Mouse (Mus musculus): ENCODE data around the gene S100a2. TPM values are rescaled to one million over a fixed set of nuclear protein-coding genes. Genes with fewer than 3 reads are reported as not detected.

S100a2 gene
- total and polyA plus RNA-seq, 2 experiments = not detected

- TF ChIP-seq CTCF (IDR thresholded peaks at IDR 0.05; ENCODE audit: low read depth, low read length) (no peak), POLR2A (IDR thresholded peaks at IDR 0.05; ENCODE audit: extremely low read depth, insufficient read depth, low read length) (no peak)
- Histone ChIP-seq H3K27ac (replicated peaks; ENCODE audit: insufficient read depth, low read depth, low read length) (no peak overlapping the region), H3K27me3 (ENCODE audit: control insufficient read depth, insufficient read depth, low read length) (no peaks in the 10 kb centered on the region), H3K4me3 (ENCODE audit: insufficient read depth, low read depth, low read length) (no peak overlapping the region), H3K79me2 (ENCODE audit: control insufficient read depth, insufficient read depth, low read length) (no peaks in the 10 kb centered on the region), H3K4me1 (ENCODE audit: control insufficient read depth, insufficient read depth, low read length) (no peaks in the 10 kb centered on the region), H3K9ac (ENCODE audit: low read depth, low read length) (no peak overlapping the region), H3K36me3 (ENCODE audit: control insufficient read depth, insufficient read depth, low read length) (no peaks in the 10 kb centered on the region)
- 74% methylated on average over 4 of the region's 4 CpGs for WGBS
- DNase-seq (ENCODE audit: extremely low read depth, low read depth, low spot score) = no peak
Observed at GRCm38 (mm10) chr3:90604416-90604815, 14.4 kb downstream of the S100a2 start.

- Histone ChIP-seq H3K9ac (ENCODE audit: low read depth, low read length) (no peak overlapping the region), H3K4me1 (ENCODE audit: control insufficient read depth, insufficient read depth, low read length) (no peaks in the 10 kb centered on the region), H3K27ac (replicated peaks; ENCODE audit: insufficient read depth, low read depth, low read length) (no peak overlapping the region), H3K79me2 (ENCODE audit: control insufficient read depth, insufficient read depth, low read length) (no peaks in the 10 kb centered on the region), H3K4me3 (ENCODE audit: insufficient read depth, low read depth, low read length) (no peak overlapping the region), H3K36me3 (ENCODE audit: control insufficient read depth, insufficient read depth, low read length) (no peaks in the 10 kb centered on the region), H3K27me3 (ENCODE audit: control insufficient read depth, insufficient read depth, low read length) (no peaks in the 10 kb centered on the region)
- TF ChIP-seq CTCF (IDR thresholded peaks at IDR 0.05; ENCODE audit: low read depth, low read length) (no peak), POLR2A (IDR thresholded peaks at IDR 0.05; ENCODE audit: extremely low read depth, insufficient read depth, low read length) (no peak)
- 78% methylated on average over 3 of the region's 3 CpGs for WGBS
- DNase-seq (ENCODE audit: extremely low read depth, low read depth, low spot score) = no peak
Observed at GRCm38 (mm10) chr3:90605049-90605448, 15.0 kb downstream of the S100a2 start.

- no peaks in the 10 kb centered on the region for H3K36me3 ChIP-seq (ENCODE audit: control insufficient read depth, insufficient read depth, low read length)
- no peak overlapping the region for H3K27ac ChIP-seq (replicated peaks; ENCODE audit: insufficient read depth, low read depth, low read length)
- H3K4me1 ChIP-seq (ENCODE audit: control insufficient read depth, insufficient read depth, low read length) = no peaks in the 10 kb centered on the region
- no peak for TF ChIP-seq POLR2A (IDR thresholded peaks at IDR 0.05; ENCODE audit: extremely low read depth, insufficient read depth, low read length)
- TF ChIP-seq CTCF (IDR thresholded peaks at IDR 0.05; ENCODE audit: low read depth, low read length) = no peak
- no peaks in the 10 kb centered on the region for H3K79me2 ChIP-seq (ENCODE audit: control insufficient read depth, insufficient read depth, low read length)
- H3K27me3 ChIP-seq (ENCODE audit: control insufficient read depth, insufficient read depth, low read length) = no peaks in the 10 kb centered on the region
- DNase-seq (ENCODE audit: extremely low read depth, low read depth, low spot score) = no peak
- H3K9ac ChIP-seq (ENCODE audit: low read depth, low read length) = no peak overlapping the region
- no peak overlapping the region for H3K4me3 ChIP-seq (ENCODE audit: insufficient read depth, low read depth, low read length)
- 87% methylated on average over 2 of the region's 2 CpGs for WGBS
Observed at GRCm38 (mm10) chr3:90605736-90606135, 15.7 kb downstream of the S100a2 start.

- H3K9ac ChIP-seq (ENCODE audit: low read depth, low read length) = no peak overlapping the region
- 90% methylated on average over 6 of the region's 6 CpGs for WGBS
- H3K79me2 ChIP-seq (ENCODE audit: control insufficient read depth, insufficient read depth, low read length) = no peaks in the 10 kb centered on the region
- no peak for DNase-seq (ENCODE audit: extremely low read depth, low read depth, low spot score)
- H3K4me3 ChIP-seq (ENCODE audit: insufficient read depth, low read depth, low read length) = no peak overlapping the region
- no peaks in the 10 kb centered on the region for H3K36me3 ChIP-seq (ENCODE audit: control insufficient read depth, insufficient read depth, low read length)
- TF ChIP-seq CTCF (IDR thresholded peaks at IDR 0.05; ENCODE audit: low read depth, low read length) (no peak), POLR2A (IDR thresholded peaks at IDR 0.05; ENCODE audit: extremely low read depth, insufficient read depth, low read length) (no peak)
- no peak overlapping the region for H3K27ac ChIP-seq (replicated peaks; ENCODE audit: insufficient read depth, low read depth, low read length)
- no peaks in the 10 kb centered on the region for H3K27me3 ChIP-seq (ENCODE audit: control insufficient read depth, insufficient read depth, low read length)
- H3K4me1 ChIP-seq (ENCODE audit: control insufficient read depth, insufficient read depth, low read length) = no peaks in the 10 kb centered on the region
Observed at GRCm38 (mm10) chr3:90606185-90606584, 16.1 kb downstream of the S100a2 start.

DNA sequence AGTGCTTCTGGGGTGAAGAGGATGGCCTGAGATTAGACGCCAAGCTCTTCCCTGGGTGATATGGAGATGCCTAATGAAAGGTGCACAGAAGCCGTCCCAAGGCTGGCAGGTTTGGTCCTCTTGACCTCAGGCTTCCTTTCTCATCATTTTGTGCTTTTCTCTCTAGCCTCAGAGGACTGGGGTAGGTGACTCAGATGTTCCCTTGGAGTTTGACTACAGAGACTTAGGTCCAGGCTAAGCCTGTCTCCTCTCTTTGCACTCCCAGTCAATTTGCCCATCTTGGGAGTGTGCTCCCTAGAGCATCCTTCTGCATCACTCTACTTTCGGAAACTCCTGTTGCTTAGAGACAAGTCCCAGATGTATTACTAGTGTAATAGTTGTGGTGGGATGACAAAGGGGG lies 17.3 kb downstream of the S100a2 start:
- no peaks in the 10 kb centered on the region for H3K36me3 ChIP-seq (ENCODE audit: control insufficient read depth, insufficient read depth, low read length)
- 76% methylated on average over 3 of the region's 3 CpGs for WGBS
- no peaks in the 10 kb centered on the region for H3K27me3 ChIP-seq (ENCODE audit: control insufficient read depth, insufficient read depth, low read length)
- no peak for TF ChIP-seq POLR2A (IDR thresholded peaks at IDR 0.05; ENCODE audit: extremely low read depth, insufficient read depth, low read length)
- TF ChIP-seq CTCF (IDR thresholded peaks at IDR 0.05; ENCODE audit: low read depth, low read length) = no peak
- no peaks in the 10 kb centered on the region for H3K79me2 ChIP-seq (ENCODE audit: control insufficient read depth, insufficient read depth, low read length)
- no peak overlapping the region for H3K4me3 ChIP-seq (ENCODE audit: insufficient read depth, low read depth, low read length)
- no peak overlapping the region for H3K27ac ChIP-seq (replicated peaks; ENCODE audit: insufficient read depth, low read depth, low read length)
- no peak for DNase-seq (ENCODE audit: extremely low read depth, low read depth, low spot score)
- no peaks in the 10 kb centered on the region for H3K4me1 ChIP-seq (ENCODE audit: control insufficient read depth, insufficient read depth, low read length)
- H3K9ac ChIP-seq (ENCODE audit: low read depth, low read length) = no peak overlapping the region

GRCm38 (mm10) chr3:90608223-90608622 lies 18.2 kb downstream of the S100a2 start, which contains the start of gene S100a5:
Gene S100a5, plus strand, starts transcription at chr3:90608523.
- Histone ChIP-seq H3K4me1 (ENCODE audit: control insufficient read depth, insufficient read depth, low read length) (no peaks in the 10 kb centered on the region), H3K27me3 (ENCODE audit: control insufficient read depth, insufficient read depth, low read length) (no peaks in the 10 kb centered on the region), H3K27ac (replicated peaks; ENCODE audit: insufficient read depth, low read depth, low read length) (no peak within 1 kb of the TSS), H3K9ac (ENCODE audit: low read depth, low read length) (no peak within 1 kb of the TSS), H3K4me3 (ENCODE audit: insufficient read depth, low read depth, low read length) (no peak within 1 kb of the TSS), H3K79me2 (ENCODE audit: control insufficient read depth, insufficient read depth, low read length) (no peaks in the 10 kb centered on the region), H3K36me3 (ENCODE audit: control insufficient read depth, insufficient read depth, low read length) (no peaks in the 10 kb centered on the region)
- WGBS = 41% methylated on average over 3 of the region's 3 CpGs
- TF ChIP-seq POLR2A (IDR thresholded peaks at IDR 0.05; ENCODE audit: extremely low read depth, insufficient read depth, low read length) = no peak
- no peak for TF ChIP-seq CTCF (IDR thresholded peaks at IDR 0.05; ENCODE audit: low read depth, low read length)
- no peak for DNase-seq (ENCODE audit: extremely low read depth, low read depth, low spot score)

All from liver, adult 2 months (tissue).